10 mouse cellular contexts compared by ENCODE assay signal in genomic region chr6:72153455-72153854, GRCm38 (mm10). TPM values are rescaled to one million over a fixed set of nuclear protein-coding genes. Genes with fewer than 3 reads are reported as not detected.
A peak's percentile ranks its signal among the peaks of the same experiment; 100 is the strongest.
DNase-seq lines count a peak whose midpoint lies in the region; ATAC-seq and TF ChIP-seq lines count a peak whose summit lies in the region.
"Had no signal": no experiment of that assay in that cellular context is flagged by ENCODE, and none has a peak within 500 bp of the region (broad histone marks: within the 10 kb centered on the region; RNA-seq: fewer than 3 reads in every experiment).

No protein-coding gene starts in this region.

- peaks cover 29% of the 10 kb centered on the region for H3K36me3 ChIP-seq in myocyte (ENCODE audit: control insufficient read depth, insufficient read depth)

- TF ChIP-seq POLR2A in myocyte (IDR thresholded peaks at IDR 0.05; ENCODE audit: insufficient read length, low read depth) = peak; percentile 25

- H3K4me2 ChIP-seq in myocyte (ENCODE audit: low read depth) = peak overlapping the region; percentile 61
- H3K4me2 ChIP-seq: heart, embryonic 11.5 days; midbrain, embryonic 15.5 days had no signal

- no peaks in the 10 kb centered on the region for H3K27me3 ChIP-seq in myocyte (ENCODE audit: control insufficient read depth, insufficient read depth, insufficient read length)
- H3K27me3 ChIP-seq: midbrain, embryonic 15.5 days had no signal

- ATAC-seq in common myeloid progenitor, adult 5-6 weeks (replicated peaks; ENCODE audit: low read depth, poor library complexity, severe bottlenecking) = peak; percentile 93
- no peak for ATAC-seq in activated CD4-positive, CD25-positive, alpha-beta regulatory T cell, adult 4 months
- ATAC-seq: hindbrain, embryonic 16.5 days; midbrain, embryonic 15.5 days had no signal

- H3K4me3 ChIP-seq in myocyte = no peak overlapping the region
- H3K4me3 ChIP-seq: midbrain, embryonic 15.5 days had no signal

- H3ac ChIP-seq in myocyte (ENCODE audit: control insufficient read depth, insufficient read length) = no peak overlapping the region

- DNase-seq in lung, postnatal 10 days = peak; percentile 10
- DNase-seq in lung, postnatal 14 days = no peak
- DNase-seq in thymus, postnatal 36 days = peak; percentile 29 to 46
- no peak for DNase-seq in layer of hippocampus, adult 18-20 months (ENCODE audit: low spot score in 2 of 2)

- H3K79me2 ChIP-seq in myocyte (ENCODE audit: control insufficient read depth, insufficient read depth) = no peaks in the 10 kb centered on the region

TF ChIP-seq in myocyte, 11 proteins besides CTCF, POLR2A, EP300 and RAD21:
- TF ChIP-seq MYOD1 (IDR thresholded peaks at IDR 0.05; ENCODE audit: control insufficient read depth in 1 of 3, insufficient read length in 2 of 3, low read depth in 2 of 3) (peak in 2 of 3 experiments; percentile 62 to 78), TCF3 (IDR thresholded peaks at IDR 0.05; ENCODE audit: insufficient read length, low read depth) (no peak), SRF (IDR thresholded peaks at IDR 0.05; ENCODE audit: control insufficient read depth, insufficient read length, low read depth) (no peak), REST (IDR thresholded peaks at IDR 0.05; ENCODE audit: insufficient read depth, insufficient read length) (no peak), E2F4 (IDR thresholded peaks at IDR 0.05; ENCODE audit: insufficient read depth) (no peak), TCF12 (IDR thresholded peaks at IDR 0.05; ENCODE audit: insufficient read depth, poor library complexity, severe bottlenecking) (no peak), MAX (IDR thresholded peaks at IDR 0.05; ENCODE audit: low read depth) (no peak), MYOG (IDR thresholded peaks at IDR 0.05; ENCODE audit: control insufficient read depth in 1 of 3, insufficient read depth in 1 of 3, insufficient read length in 2 of 3, low read depth in 2 of 3) (peak; percentile 16 to 80 (median 63)), CEBPB (IDR thresholded peaks at IDR 0.05; ENCODE audit: insufficient read depth, poor library complexity, severe bottlenecking) (no peak)

RNA-seq across cellular contexts. Expression of gene St3gal5, which starts 56.1 kb away (rescaled TPM):
- 33.8 and 41.8 TPM in 2 replicates for total RNA-seq in common myeloid progenitor, adult 5-6 weeks (2017)
- 94.5 TPM for polyA plus RNA-seq in myocyte (2012; fragmentation: generic; extraction: Trizol)
- 100 to 1,000 TPM; 105 to 108 TPM for total RNA-seq in layer of hippocampus, adult 18-20 months (2021)
- 1 to 10 TPM; 1.0 to 1.2 TPM for polyA plus RNA-seq in activated CD4-positive, CD25-positive, alpha-beta regulatory T cell, adult 4 months (2017; shearing (Covaris generic))

Comparison
In these comparisons a context has a peak if more than half of its experiments do, and no peak if none do; other contexts are left out.
1. DNase-seq: peak in lung, postnatal 10 days (single experiment) and thymus, postnatal 36 days (2 of 2); none in lung, postnatal 14 days (single experiment) and layer of hippocampus, adult 18-20 months (0 of 2).